ENCODE assay signal across 10 mouse cellular contexts in genomic region chr5:112660924-112661431, GRCm38 (mm10).
DNase-seq lines count a peak whose midpoint lies in the region; ATAC-seq and TF ChIP-seq lines count a peak whose summit lies in the region.
"Had no signal": no experiment of that assay in that cellular context is flagged by ENCODE, and none has a peak within 500 bp of the region (broad histone marks: within the 10 kb centered on the region; RNA-seq: fewer than 3 reads in every experiment).

No protein-coding gene starts in this region.

- H3K36me3 ChIP-seq in hindbrain, embryonic 13.5 days: no peaks in the 10 kb centered on the region
- no peaks in the 10 kb centered on the region for H3K36me3 ChIP-seq in neural tube, embryonic 14.5 days (ENCODE audit: control insufficient read depth, insufficient read depth, low read length)
- H3K36me3 ChIP-seq: G1E; heart, embryonic 13.5 days had no signal

- no peaks in the 10 kb centered on the region for H3K9me3 ChIP-seq in hindbrain, embryonic 13.5 days
- no peaks in the 10 kb centered on the region for H3K9me3 ChIP-seq in neural tube, embryonic 14.5 days (ENCODE audit: control insufficient read depth, low read length)
- H3K9me3 ChIP-seq: heart, embryonic 13.5 days had no signal

- TF ChIP-seq CTCF in layer of hippocampus, adult 2 months (conservative IDR thresholded peaks at IDR 0.05): peak; percentile 52

- 19% methylated on average over 10 of the region's 10 CpGs for WGBS in hindbrain, embryonic 13.5 days
- WGBS in neural tube, embryonic 14.5 days: 20% methylated on average over 10 of the region's 10 CpGs

- peak in 1 of 2 experiments; percentile 21 for DNase-seq in layer of hippocampus, adult 2 months (ENCODE audit: low spot score in 2 of 2)
- no peak for DNase-seq in layer of hippocampus, postnatal 36 days
- peak; percentile 81 for DNase-seq in brain, adult 2 months (ENCODE audit: low read depth, low spot score)
- no peak for DNase-seq in cerebellum, adult 9-10 months
- no peak for DNase-seq in layer of hippocampus, postnatal 25 days (ENCODE audit: extremely low spot score in 1 of 2, low spot score in 1 of 2)

- ATAC-seq in hindbrain, embryonic 13.5 days (ENCODE audit: low FRiP score): peak; percentile 55; the same call in 1 of the 2 replicates
- ATAC-seq in neural tube, embryonic 14.5 days (ENCODE audit: low read depth): peak; percentile 61
- ATAC-seq in erythroblast, adult 5-6 weeks (replicated peaks; ENCODE audit: low FRiP score, poor library complexity, severe bottlenecking): no peak

- H3K4me1 ChIP-seq in hindbrain, embryonic 13.5 days (replicated peaks): peaks cover 42% of the 10 kb centered on the region
- H3K4me1 ChIP-seq in neural tube, embryonic 14.5 days (ENCODE audit: control insufficient read depth, insufficient read depth, low read length): peaks cover 14% of the 10 kb centered on the region; the same call in 1 of the 2 replicates
- H3K4me1 ChIP-seq: heart, embryonic 13.5 days had no signal

- H3K27me3 ChIP-seq in hindbrain, embryonic 13.5 days: 0 out of 2 replicates have a peak, but pooled peaks cover 2% of the 10 kb centered on the region
- no peaks in the 10 kb centered on the region for H3K27me3 ChIP-seq in neural tube, embryonic 14.5 days (ENCODE audit: control insufficient read depth, insufficient read depth, low read length)

- no peak overlapping the region for H3K9ac ChIP-seq in hindbrain, embryonic 13.5 days
- H3K9ac ChIP-seq in neural tube, embryonic 14.5 days (replicated peaks; ENCODE audit: low read depth, low read length): no peak overlapping the region
- H3K9ac ChIP-seq: heart, embryonic 13.5 days had no signal

- no peak overlapping the region for H3K4me3 ChIP-seq in layer of hippocampus, adult 2 months
- H3K4me3 ChIP-seq in hindbrain, embryonic 13.5 days: no peak overlapping the region
- no peak overlapping the region for H3K4me3 ChIP-seq in neural tube, embryonic 14.5 days (ENCODE audit: low read depth, low read length)
- H3K4me3 ChIP-seq: heart, embryonic 13.5 days had no signal

- no peak overlapping the region for H3K27ac ChIP-seq in layer of hippocampus, adult 2 months
- H3K27ac ChIP-seq in hindbrain, embryonic 13.5 days: peak overlapping the region; percentile 70
- peak overlapping the region; percentile 52; the same call in 1 of the 2 replicates for H3K27ac ChIP-seq in neural tube, embryonic 14.5 days (ENCODE audit: low read depth, low read length)
- H3K27ac ChIP-seq: heart, embryonic 13.5 days had no signal

- H3K4me2 ChIP-seq in hindbrain, embryonic 13.5 days: peak overlapping the region; percentile 33
- no peak overlapping the region for H3K4me2 ChIP-seq in neural tube, embryonic 14.5 days (ENCODE audit: low read depth, low read length)
- H3K4me2 ChIP-seq: heart, embryonic 13.5 days had no signal
